Mouse (Mus musculus) cerebellum, adult 2 months (tissue): ENCODE results near the gene Vti1b.

ENCODE experiments used
- CTCF ChIP-seq: fragments of 200-500 bp; IDR thresholded peaks from 2 replicates; pipeline ENCODE4 v1.5.1; 2011; ENCODE audit warnings: low read depth, mild to moderate bottlenecking, control low read depth, low read length, moderate library complexity, borderline replicate concordance; ENCODE audit not compliant: insufficient read depth
- POLR2A ChIP-seq: fragments of 200-500 bp; IDR thresholded peaks from 2 replicates; pipeline ENCODE4 v1.6.1; 2011; ENCODE audit warnings: low read length, control low read depth, borderline replicate concordance; ENCODE audit not compliant: insufficient read depth

- TF ChIP-seq CTCF (no peak), POLR2A (no peak)
These were observed 31.7 kb downstream of the Vti1b start for GRCm38 (mm10) chr12:79140811-79141210.
